Mouse (Mus musculus): ENCODE results near the gene Ercc4.

Ercc4 gene

DNA sequence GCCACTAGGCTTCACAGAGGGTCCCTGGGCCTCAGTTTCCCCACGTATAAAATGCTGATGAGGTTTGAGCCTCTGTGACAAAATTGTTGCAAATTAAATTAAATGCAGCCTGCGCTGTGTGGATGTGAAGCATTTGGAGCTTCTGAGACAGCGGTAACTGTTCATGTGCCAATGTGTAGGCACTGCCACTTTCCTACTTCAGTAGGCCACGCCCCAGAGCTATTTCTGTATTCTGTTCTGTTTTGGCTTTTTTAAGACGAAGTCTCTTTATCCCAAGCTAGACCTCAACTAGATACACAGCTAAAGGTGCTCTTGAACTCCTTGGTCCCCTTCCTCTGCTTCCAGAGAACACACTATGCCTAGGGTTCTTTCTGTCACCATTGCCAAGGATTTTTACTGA lies 85.4 kb downstream of the Ercc4 start:
- peak; percentile 67 to 74 for DNase-seq (ENCODE audit: low spot score in 2 of 2)

DNA sequence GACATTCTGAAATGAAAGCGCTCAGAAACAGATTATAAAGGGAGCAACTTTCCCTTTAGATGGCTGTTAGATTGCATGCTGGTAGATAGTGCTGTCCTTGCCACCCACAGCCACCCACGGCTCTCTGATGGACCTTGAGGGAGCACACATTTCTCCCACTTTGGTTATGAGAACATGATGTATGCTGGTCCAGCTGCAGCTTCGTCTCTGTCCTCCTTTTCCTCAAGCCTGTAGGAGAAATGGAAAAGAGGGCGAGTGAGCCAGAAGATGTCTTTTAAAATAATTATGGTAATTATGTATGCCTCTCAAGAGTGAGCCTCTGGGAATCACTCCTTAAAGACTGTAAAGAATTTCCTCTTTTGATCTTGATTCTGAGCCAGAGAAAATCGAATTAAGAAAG lies 87.1 kb downstream of the Ercc4 start:
- DNase-seq (ENCODE audit: low spot score in 2 of 2): peak; percentile 76 to 77

DNA sequence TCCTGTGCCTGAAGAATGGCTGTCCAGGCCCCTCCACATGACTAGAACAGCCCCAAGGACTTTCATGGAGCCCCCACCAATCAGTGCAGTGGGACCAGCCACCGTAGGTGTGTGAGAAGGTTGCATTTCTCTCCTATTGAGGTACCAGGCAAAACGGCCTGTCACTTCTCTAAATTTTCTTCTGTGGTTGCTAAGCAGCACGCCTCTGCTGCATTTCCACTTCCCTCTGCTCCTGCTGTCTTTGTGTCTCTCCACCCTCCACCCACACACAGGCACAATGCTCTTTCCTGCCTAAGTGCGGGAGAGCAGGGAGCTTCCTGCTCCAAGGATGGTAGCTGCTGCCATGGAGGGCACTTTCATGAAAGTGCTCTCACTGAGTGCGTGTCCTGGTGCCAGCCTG lies 87.8 kb downstream of the Ercc4 start:
- DNase-seq (ENCODE audit: low spot score in 2 of 2): peak; percentile 85 to 87

DNA sequence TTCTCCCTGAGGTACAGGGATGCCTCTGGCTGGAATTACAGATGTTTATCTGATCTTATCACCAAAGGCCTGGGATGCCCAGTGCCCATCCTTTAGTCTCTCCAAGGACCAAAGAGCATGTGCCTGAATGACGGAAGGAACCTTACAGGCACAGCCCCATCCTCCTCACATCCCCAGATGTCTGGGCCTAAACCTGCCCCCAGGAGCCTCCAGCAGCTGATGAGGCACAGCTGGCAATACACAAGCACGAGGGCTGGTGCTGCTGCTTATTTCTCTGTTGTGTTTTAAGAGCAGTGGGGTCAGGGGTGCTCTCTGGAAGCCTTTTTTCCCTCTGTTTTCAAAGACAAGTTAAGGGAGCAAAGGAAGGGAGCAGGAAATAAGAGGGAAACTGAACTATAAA lies 89.7 kb downstream of the Ercc4 start:
- no peak for DNase-seq (ENCODE audit: low spot score in 2 of 2)
